Mouse (Mus musculus) stomach, postnatal 0 days (tissue): ENCODE results near the gene Kti12. TPM values are rescaled to one million over a fixed set of nuclear protein-coding genes. Genes with fewer than 3 reads are reported as not detected.

Experiments used
- ATAC-seq: fragments of 200-750 bp; cut with Nextera tagmentation; 2 replicates; pipeline ENCODE4 v1.8.0; 2017; ENCODE audit not compliant: low FRiP score, low TSS enrichment
- DNase-seq: peaks from one replicate; pipeline ENCODE4 v3.0.0-alpha.2; 2016; ENCODE audit warnings: low spot score
- H3K27ac ChIP-seq: fragments of 300-500 bp; sonication (generic); replicated peaks from 2 replicates; pipeline ENCODE4 v1.5.1; 2014; ENCODE audit warnings: mild to moderate bottlenecking, control low read depth
- H3K27me3 ChIP-seq: fragments of 300-500 bp; sonication (generic); 2 replicates; pipeline ENCODE4 v1.6.1; 2014; ENCODE audit warnings: low read length; ENCODE audit not compliant: control insufficient read depth, insufficient read depth
- H3K36me3 ChIP-seq: fragments of 300-500 bp; sonication (generic); 2 replicates; pipeline ENCODE4 v1.6.1; 2014; ENCODE audit warnings: low read length, mixed read lengths; ENCODE audit not compliant: control insufficient read depth, insufficient read depth
- H3K4me1 ChIP-seq: fragments of 300-500 bp; sonication (generic); replicated peaks from 2 replicates; pipeline ENCODE4 v1.6.1; 2014; ENCODE audit warnings: antibody characterized with exemption; ENCODE audit not compliant: control insufficient read depth, insufficient read depth
- H3K4me2 ChIP-seq: fragments of 300-500 bp; sonication (generic); replicated peaks from 2 replicates; pipeline ENCODE4 v1.6.1; 2014; ENCODE audit warnings: low read depth, mild to moderate bottlenecking, control low read depth, moderate library complexity
- H3K4me3 ChIP-seq: fragments of 300-500 bp; sonication (generic); 2 replicates; pipeline ENCODE4 v1.5.1; 2014; ENCODE audit warnings: low read depth, low read length, control low read depth
- H3K9ac ChIP-seq: fragments of 300-500 bp; sonication (generic); 2 replicates; pipeline ENCODE4 v1.6.1; 2014; ENCODE audit warnings: mild to moderate bottlenecking, low read length, control low read depth, mixed read lengths
- H3K9me3 ChIP-seq: fragments of 300-500 bp; sonication (generic); 2 replicates; pipeline ENCODE4 v1.6.1; 2016; ENCODE audit warnings: low read length; ENCODE audit not compliant: control insufficient read depth
- CTCF ChIP-seq: IDR thresholded peaks from 2 replicates; pipeline ENCODE4 v1.5.1; 2016; ENCODE audit warnings: antibody characterized with exemption, low read depth, mild to moderate bottlenecking, moderate library complexity
- EP300 ChIP-seq: optimal IDR thresholded peaks from 2 replicates; pipeline ENCODE3; 2016; ENCODE audit warnings: antibody characterized with exemption
- WGBS: fragments of 180-500 bp; shearing (Covaris S2); extraction: QIAGEN DNeasy Blood & Tissue Kit; methylation state at CpG from one replicate; pipeline ENCODE4 v1.1.7; 2014; 5-methylcytosine and 5-hydroxymethylcytosine counted together
- polyA plus RNA-seq: library from polyadenylated mRNA; unstranded; fragments of >200 nt; fragmentation: Nextera tagmentation; extraction: Ambion mirVana; gene quantifications from 2 replicates; pipeline ENCODE4 v1.2.1, GENCODE M21; 2015

Kti12 gene
- 30.9 TPM in 2 replicates for polyA plus RNA-seq

DNA sequence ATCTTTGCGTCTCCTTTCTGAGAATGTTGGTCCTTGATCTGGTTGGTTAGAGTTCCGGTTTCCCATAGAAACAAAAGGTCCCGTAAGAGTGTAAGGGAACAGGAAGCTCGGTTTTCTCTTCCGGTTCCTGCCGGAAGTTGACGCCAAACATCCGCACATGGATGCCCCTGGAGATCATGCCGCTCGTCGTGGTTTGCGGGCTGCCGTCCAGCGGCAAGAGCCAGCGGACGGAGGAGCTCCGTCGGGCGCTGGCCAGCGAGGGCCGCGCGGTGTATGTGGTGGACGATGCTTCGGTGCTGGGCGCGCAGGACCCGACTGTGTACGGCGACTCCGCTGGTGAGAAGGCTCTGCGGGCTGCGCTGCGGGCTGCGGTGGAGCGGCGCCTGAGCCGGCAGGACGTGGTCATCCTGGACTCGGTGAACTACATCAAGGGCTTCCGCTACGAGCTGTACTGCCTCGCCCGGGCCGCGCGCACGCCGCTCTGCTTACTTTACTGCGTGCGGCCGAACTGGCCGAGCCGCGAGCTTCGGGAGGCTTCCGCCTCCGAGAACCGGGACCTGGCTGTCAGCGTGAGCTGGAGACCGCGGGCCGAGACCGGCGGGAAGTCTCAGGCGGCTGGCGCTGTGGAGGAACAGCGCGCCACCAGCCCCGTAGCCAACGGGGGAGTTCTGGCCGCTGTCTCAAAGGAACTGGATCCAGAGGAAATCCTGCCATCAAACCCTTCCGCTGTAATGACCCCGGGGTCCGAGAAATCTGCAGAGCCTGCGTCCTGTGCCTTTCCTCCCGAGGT is at the start of gene Kti12:
Gene Kti12 (plus strand): TSS at position 71 of the 790 bp plus-strand sequence.
- under 1% methylated on average over 77 of the region's 77 CpGs for WGBS
- ATAC-seq, result peak; percentile 91
- peak; percentile 81 for DNase-seq
- peak within 1 kb of the TSS; percentile 94 for H3K27ac ChIP-seq
- H3K9ac ChIP-seq, result peak within 1 kb of the TSS; percentile 80
- peaks cover 6% of the 10 kb centered on the region; the same call in 1 of the 2 replicates for H3K4me1 ChIP-seq
- H3K4me2 ChIP-seq, result peak within 1 kb of the TSS; percentile 95
- no peaks in the 10 kb centered on the region for H3K36me3 ChIP-seq
- H3K27me3 ChIP-seq, result no peaks in the 10 kb centered on the region
- peak within 1 kb of the TSS; percentile 82 for H3K4me3 ChIP-seq
- no peaks in the 10 kb centered on the region for H3K9me3 ChIP-seq
- TF ChIP-seq CTCF (no peak), EP300 (no peak)

DNA sequence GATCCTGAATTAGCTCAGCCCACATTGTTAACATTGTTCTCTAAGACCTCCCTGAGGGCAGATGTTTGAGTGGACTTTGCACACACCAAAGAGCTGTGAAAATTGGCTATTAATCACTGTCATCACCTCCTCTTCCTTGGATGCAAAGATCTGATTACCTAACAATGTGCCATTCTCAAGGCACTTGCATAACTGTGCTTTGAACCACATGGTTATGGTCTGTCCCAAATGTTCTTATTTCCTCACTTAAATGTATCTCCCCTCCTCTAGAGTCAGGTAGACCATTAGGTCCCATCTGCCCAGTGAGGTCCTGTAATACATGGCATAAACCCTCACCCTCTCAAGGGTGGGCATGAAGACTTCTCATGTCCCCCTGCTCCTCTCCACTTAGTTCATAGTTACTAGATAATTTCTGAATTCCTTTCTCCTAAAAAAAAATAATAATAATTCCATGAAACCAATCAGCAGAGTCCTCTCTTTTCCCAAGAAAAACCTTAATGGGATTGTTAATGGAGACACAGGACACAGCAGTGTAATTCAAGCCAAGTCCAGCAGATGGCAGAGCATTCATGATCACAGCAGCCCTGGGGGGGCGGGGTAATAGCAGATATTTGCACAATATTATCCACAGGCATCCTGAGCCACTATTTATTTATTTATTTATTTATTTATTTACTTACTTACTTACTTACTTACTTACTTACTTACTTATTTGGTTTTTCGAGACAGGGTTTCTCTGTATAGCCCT is 49.3 kb upstream of the Kti12 start:
- Histone ChIP-seq H3K9ac (no peak overlapping the region), H3K4me3 (no peak overlapping the region), H3K9me3 (no peaks in the 10 kb centered on the region), H3K4me1 (no peaks in the 10 kb centered on the region), H3K4me2 (no peak overlapping the region), H3K27ac (no peak overlapping the region), H3K27me3 (no peaks in the 10 kb centered on the region), H3K36me3 (no peaks in the 10 kb centered on the region)
- ATAC-seq (peak; percentile 67), DNase-seq (peak; percentile 81)
- 54% methylated on average over 2 of the region's 2 CpGs for WGBS
- TF ChIP-seq CTCF, result peak; percentile 84
- no peak for TF ChIP-seq EP300

GRCm38 (mm10) chr4:108803535-108803934 is 44.0 kb upstream of the Kti12 start:
- no peak overlapping the region for H3K4me3 ChIP-seq
- ATAC-seq (no peak; the same call in 1 of the 2 replicates), DNase-seq (no peak)
- WGBS, result 73% methylated on average over 2 of the region's 2 CpGs
- H3K4me2 ChIP-seq, result no peak overlapping the region
- H3K36me3 ChIP-seq, result no peaks in the 10 kb centered on the region
- no peak for TF ChIP-seq EP300
- no peak for TF ChIP-seq CTCF
- no peak overlapping the region for H3K27ac ChIP-seq
- no peaks in the 10 kb centered on the region for H3K4me1 ChIP-seq
- H3K9ac ChIP-seq, result no peak overlapping the region
- no peaks in the 10 kb centered on the region for H3K9me3 ChIP-seq
- no peaks in the 10 kb centered on the region for H3K27me3 ChIP-seq

GRCm38 (mm10) chr4:108811142-108811541 is 36.4 kb upstream of the Kti12 start:
- no peak for ATAC-seq
- H3K9me3 ChIP-seq, result no peaks in the 10 kb centered on the region
- H3K4me2 ChIP-seq, result no peak overlapping the region
- H3K27me3 ChIP-seq, result no peaks in the 10 kb centered on the region
- H3K4me3 ChIP-seq, result no peak overlapping the region
- H3K9ac ChIP-seq, result no peak overlapping the region
- no peaks in the 10 kb centered on the region for H3K4me1 ChIP-seq
- no peaks in the 10 kb centered on the region for H3K36me3 ChIP-seq
- no peak for DNase-seq
- TF ChIP-seq EP300, result no peak
- no peak for TF ChIP-seq CTCF
- no peak overlapping the region for H3K27ac ChIP-seq
- WGBS, result 76% methylated on average over 4 of the region's 4 CpGs

GRCm38 (mm10) chr4:108811550-108811949 is 36.0 kb upstream of the Kti12 start:
- no peaks in the 10 kb centered on the region for H3K9me3 ChIP-seq
- no peaks in the 10 kb centered on the region for H3K27me3 ChIP-seq
- no peak overlapping the region for H3K27ac ChIP-seq
- H3K9ac ChIP-seq, result no peak overlapping the region
- DNase-seq, result no peak
- TF ChIP-seq CTCF (no peak), EP300 (no peak)
- WGBS, result 74% methylated on average over 6 of the region's 6 CpGs
- no peaks in the 10 kb centered on the region for H3K36me3 ChIP-seq
- no peak overlapping the region for H3K4me2 ChIP-seq
- no peak overlapping the region for H3K4me3 ChIP-seq
- no peak for ATAC-seq
- no peaks in the 10 kb centered on the region for H3K4me1 ChIP-seq
